Mouse (Mus musculus) erythroblast, adult 5-6 weeks (primary cell): ENCODE measurements around the gene Irf5. TPM values are rescaled to one million over a fixed set of nuclear protein-coding genes. Genes with fewer than 3 reads are reported as not detected.
"Not testable (repeated sequence)": the region's sequence is repeated elsewhere in the genome, so short reads cannot be mapped to it uniquely, and the experiment has no call there.

Experiments
- ATAC-seq: replicated peaks from 2 replicates; pipeline ENCODE4 v1.8.0; 2016; ENCODE audit warnings: moderate number of reproducible peaks, mild to moderate bottlenecking, moderate TSS enrichment, inconsistent platforms; ENCODE audit not compliant: poor library complexity, low FRiP score, severe bottlenecking
- total RNA-seq, 2 experiments: library from RNA; stranded (forward) in 1 of 2; stranded (reverse) in 1 of 2; fragments of 150-400 nt in 1 of 2; fragments of 200-764, 138-1000 nt in 1 of 2; gene quantifications; 2 replicates each; pipeline versions ENCODE4 v1.2.3 to v1.2.4; 2015 to 2017; ENCODE audit warnings: low replicate concordance in 2 of 2

The Irf5 gene
- total RNA-seq, 2 experiments from 2014 or later = 6.6 to 11.9 TPM

DNA sequence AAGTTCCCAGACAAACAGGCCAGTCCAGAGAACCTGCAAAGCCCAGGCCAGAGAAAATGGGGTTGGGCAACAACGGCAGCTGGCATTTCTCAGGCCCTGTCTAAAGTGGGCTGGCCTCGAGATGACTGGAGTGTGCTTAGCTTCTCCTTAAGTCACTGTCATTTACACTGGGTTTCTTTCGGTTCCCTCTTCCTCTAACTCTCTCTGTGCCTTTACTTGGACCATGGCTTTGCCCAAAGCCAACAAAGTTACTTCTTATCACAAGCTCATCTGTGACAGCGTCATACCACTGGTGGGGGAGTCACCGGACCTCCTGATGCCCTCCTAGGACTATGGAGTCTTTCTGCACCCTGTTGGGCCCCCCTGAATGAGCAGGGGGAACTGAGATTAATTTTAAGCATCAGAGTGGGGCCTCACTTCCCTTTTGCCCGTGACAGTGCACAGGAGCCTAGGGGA, 2.4 kb upstream of the Irf5 start:
- no peak for ATAC-seq

DNA sequence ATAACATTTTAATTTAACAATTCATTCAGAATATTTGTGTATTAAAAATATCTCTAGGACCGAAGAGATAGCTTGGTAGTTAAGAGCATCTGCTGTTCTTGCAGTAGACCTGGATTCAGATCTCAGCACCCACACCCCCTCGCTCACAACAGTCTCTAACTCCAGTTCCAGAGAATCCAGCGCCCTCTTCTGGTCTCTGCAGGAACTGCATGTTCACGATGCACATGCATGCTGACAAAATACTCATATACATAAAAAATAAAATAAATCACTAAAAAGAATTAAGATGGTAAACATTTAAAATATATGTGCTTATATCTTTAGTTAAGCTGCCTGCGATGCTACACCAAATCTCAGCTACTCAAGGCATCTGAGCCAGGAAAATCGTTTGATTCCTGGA, 1.2 kb upstream of the Irf5 start:
- ATAC-seq = no peak

DNA sequence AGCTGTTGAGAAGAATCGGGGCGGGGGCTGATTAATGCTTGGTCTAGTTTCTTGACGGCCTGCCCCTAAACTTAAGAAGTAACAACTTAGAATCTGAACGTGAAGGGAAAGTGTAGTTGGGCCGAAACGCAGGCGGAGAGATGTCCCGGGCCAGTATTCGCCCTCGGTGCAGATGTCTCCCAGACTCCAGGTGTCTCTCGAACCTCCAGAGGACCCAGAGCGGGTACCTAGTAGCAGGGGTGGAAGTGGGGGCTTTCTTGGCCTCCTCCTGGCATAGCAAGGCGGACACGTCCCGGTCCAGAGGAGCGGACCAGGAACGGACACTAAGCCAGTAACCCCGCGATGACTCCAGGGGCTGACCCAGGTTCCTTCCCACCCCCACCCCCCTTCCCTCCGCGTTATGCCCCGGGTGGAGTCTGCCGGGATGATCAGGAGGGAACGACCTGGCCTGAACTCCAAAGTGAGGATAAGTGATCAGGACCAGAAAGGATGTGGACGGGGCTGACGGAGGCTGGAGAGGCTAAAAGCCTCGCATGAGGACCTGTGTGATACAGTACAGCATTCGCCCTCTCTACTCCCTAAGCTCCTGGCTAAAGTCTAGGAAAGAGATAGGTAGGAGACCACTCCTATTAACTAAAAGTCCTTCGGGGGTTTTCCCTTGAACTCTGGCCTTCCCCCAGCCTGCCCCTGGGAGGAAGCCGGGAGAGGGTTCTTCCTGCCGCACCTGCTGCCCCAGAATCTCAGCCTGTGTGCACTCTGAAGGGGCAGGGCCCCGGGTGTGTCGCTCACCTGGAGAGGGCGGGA, 1.1 kb downstream of the Irf5 start:
- no peak for ATAC-seq

DNA sequence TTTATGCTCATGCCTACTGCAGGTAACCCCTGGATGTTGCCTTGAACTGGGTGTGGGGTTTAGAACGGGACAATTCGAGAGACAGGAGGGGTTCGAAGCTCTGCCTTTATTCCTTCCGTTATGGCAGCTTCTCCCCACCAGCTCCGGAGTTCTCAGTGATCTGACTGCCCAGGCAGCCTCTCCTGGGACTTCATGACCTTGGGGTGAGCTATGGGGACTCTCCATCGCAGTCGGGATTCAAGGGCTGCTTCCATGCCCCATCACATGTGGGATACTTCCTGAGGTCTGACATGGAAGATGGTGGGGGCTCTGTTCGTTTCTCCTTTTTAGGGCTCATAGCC, 1.7 kb downstream of the Irf5 start:
- ATAC-seq = no peak

DNA sequence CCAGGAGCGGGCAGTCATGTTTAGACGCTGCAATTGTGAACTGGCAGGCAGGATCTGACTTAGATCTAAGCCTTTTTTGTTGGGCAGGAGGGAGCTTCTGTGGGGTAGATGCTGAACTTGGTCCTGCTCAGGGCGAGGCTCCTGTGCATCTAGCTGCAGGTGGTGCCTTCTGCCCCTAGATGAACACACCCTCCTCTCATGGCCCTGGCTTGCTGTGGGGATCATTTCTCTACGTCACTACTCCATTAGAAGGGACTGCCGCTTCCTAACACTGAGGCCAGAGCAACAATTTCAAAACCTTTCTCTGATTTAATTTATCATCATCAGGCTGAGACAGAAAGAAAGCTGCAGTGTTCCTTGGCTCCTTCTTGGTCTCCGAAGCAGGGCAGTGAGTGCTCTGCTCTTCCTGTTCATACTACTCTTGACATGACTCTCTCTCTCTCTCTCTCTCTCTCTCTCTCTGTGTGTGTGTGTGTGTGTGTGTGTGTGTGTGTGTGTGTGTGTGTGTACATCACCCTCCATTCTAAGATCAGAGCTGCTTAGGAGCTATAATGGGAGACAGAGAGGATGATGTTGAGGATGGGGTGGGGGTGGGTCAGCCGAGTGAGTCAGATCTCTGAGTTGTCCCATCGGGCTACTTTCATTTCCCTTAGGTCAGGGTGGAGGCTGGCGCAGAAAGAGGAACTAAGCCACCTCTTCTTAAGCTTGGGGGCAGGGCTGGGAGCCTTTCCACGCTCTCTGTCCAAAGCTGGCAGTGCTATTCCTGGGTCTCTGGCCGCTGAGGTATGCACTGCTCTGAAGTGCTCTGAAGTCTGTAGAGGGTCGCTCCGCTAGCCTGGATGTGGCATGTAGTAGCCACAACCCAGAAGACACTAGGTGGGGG, 2.4 kb downstream of the Irf5 start:
- no peak for ATAC-seq

DNA sequence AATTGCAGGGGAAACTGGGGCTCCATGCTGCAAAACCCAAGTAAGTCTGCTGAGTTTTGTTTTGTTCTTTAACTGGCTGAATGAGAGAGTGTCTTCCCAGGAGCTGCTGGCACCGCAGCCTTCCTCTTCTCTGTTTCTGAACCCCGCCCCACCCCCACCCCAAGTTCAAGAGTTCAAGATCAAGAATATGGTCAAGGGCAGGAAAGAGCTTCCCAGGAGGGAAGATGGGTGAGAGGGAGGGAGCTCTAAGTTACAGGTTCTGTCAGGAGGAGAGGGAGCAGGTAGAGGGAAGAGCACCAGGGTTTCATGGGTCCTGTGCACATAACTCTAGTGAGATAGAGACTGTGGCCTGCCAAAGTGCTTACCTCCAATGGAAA, 3.0 kb downstream of the Irf5 start:
- ATAC-seq = no peak

DNA sequence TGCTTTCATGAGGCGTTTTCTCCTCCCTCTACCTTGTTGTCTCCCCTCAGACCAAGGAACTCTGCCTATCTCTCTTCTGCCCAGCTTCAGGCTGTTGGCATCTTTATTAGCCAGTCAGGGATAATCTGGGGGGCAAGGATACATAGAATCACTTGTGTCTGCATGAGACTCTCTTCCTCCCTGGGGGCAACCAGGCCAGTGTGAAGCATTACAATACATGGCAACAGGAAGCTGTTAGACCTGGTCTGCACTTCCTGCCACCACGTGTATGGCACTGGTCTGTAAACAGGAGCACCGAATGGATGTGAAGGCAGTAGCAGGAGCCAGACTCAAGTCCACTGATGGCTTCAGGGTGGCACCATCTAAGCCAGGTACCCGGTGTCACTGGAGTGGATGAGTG, 3.6 kb downstream of the Irf5 start:
- ATAC-seq = no peak

DNA sequence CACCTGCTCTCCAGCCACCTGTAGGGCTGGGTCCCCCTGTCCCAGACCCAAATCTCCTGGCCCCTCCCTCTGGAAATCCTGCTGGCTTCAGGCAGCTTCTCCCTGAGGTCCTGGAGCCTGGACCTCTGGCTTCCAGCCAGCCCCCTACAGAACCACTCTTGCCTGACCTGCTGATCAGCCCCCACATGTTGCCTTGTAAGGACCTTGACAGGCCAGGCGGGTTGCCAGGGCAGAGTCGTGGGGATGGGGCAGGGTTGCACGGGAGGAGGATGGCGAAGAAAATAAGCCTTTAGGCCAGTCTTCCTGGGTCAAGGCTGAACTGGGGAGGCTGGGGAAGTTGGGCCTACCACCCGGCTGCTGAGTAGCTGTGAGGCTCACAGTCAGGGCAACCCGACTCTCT, 8.9 kb downstream of the Irf5 start:
- ATAC-seq = no peak; the same call in 1 of the 2 replicates

DNA sequence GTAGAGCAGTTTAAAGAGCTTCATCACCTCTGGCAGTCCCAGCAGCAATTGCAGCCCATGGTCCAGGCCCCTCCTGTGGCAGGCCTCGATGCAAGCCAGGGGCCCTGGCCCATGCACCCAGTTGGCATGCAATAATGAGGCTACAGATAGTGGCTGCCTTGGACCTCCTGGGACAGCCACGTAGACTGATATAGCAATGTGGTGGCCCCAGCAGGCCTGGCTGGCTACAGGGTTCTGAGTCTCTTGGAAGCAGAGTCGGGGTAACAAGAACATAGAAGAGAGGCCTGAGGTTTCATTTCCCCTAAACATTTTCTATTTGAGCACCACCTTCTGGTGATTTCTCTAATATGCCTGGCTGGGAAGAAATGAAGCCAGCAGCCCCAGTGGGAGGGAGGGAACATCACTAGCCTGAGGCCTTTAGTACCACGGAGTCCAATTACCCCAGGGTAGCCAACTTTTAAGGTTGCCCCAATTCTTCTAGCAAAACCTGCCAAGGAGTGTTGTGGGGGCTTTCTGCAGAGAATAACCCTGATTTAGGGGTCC, 10.3 kb downstream of the Irf5 start:
- no peak for ATAC-seq

DNA sequence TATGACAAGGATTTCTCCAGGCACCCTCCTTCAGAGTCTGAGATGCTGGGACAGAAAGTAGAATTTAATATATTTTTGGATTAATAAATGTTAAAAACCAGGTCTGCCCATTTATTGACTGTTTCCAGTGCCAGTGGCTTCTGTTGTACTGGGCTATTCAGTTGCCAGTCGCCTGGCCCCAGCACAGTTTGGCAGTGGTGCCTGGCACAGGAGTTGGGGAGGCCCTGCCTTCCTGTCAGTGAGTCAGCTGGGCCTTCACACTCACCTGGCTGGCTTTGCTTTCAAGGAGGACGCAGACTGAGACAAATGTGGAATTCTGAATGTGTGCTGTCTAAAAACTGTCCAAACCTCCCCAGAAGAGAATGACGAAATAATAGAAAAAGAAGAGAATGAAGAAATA, 10.8 kb downstream of the Irf5 start:
- ATAC-seq = no peak

DNA sequence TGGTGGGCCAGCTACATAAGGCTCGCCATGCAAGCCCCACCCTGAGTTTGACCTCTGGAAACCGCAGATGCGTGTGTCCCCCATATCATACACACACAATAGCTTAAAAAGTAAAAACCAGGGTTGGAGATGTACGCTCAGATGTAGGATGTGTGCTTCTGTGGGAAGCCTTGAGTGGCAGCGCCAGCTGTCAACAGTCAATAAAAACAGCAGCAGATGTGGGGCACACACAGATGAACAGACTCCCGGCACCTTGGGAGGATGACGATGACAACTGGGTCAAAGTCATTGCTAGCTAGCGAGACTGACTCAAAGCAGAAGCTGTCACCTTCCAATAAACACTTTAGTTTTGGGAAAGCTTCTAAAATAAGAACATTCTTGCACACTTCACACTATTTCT, 13.1 kb downstream of the Irf5 start:
- ATAC-seq = no peak

DNA sequence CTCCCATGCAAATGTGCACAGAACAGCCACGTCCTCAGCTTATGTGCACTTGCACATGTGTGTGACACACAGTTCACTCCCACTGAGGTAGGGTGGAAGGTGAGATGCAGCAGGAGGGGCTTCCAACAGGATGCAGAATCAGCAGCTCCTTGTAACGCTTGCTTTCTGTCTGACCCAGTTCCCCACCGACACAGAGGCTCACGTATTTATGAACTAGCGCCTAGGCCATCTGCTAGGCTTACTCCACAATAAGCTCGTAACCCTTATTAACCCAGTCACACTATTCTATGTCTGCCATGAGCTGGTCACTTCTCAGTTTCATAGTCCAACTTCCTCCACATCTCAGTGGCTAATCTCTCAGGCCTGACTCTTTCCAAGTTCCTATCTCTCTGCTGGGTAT, 13.8 kb downstream of the Irf5 start:
- ATAC-seq = no peak

DNA sequence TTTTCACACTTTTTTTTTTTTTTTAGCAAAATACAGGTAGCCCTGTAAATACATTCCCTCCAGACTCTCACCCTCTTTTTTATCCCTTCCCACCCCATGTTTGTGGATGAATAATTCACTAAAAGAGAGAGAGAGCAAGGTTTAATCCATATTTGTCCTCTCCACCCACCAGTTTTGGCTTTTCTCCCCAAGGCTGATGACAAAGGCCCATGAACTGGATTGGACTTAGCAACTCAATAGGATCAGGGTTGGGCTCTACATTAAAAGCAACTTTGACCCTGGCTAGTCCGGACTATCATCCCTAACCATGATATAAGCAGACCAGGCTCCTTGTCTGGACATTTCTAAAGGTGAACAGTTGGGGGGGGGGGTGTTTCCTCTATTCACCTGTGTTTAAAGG, 14.5 kb downstream of the Irf5 start:
- no peak for ATAC-seq

DNA sequence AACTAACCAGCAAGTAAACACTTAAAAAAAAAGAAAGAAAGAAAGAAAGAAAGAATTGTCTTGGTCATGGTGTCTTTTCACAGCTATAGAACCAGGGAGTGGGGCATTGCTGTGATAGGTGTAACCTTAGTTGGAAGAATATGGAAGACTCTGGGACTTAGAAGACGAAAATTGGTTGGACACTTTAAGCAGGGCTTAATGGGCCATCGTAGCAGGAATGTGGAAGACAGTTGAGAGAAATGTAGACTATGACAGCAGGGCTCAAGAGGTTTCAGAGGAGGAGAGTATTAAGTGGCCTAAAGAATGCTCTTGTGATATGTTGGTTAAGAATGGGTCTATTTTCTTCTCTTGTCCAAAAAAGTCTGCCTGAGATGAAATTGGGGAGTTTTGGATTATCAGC, 19.2 kb downstream of the Irf5 start:
- no peak for ATAC-seq

DNA sequence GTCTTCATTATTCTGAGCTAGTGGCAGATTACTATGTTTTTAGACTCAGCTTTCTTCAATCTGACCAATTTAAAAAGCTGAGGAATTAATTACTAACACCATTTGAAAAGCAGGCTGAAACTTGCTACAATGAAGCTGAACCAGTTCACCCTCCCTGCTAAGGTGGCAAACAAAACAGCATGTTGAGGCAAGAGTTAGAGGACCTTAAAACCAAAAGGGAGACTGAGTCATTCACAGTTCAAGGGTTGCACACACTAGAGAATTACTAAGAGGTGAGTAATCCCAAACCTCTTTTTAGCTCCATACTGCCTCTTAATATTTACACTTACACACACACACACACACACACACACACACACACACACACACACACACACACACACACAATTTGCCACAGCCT, 21.2 kb downstream of the Irf5 start:
- no peak for ATAC-seq

DNA sequence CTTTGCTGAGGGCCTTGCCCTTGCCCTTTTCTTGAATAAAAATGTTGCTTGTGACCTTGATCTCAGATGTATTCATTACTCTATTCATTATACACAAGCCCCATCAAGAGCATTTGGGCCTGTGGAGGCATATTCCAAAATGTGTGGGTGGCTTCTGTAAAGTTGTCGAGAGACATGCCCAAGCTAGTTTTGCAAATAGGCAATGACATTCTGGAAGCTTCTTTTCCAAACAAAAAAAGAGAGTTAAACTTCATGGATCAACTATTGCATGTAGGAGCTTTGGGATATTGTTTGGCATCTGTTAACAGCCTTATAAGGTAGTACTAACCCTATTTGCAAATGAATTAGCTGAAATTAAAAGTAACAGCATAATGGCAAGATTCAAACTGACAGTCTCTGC, 21.7 kb downstream of the Irf5 start:
- ATAC-seq = no peak

DNA sequence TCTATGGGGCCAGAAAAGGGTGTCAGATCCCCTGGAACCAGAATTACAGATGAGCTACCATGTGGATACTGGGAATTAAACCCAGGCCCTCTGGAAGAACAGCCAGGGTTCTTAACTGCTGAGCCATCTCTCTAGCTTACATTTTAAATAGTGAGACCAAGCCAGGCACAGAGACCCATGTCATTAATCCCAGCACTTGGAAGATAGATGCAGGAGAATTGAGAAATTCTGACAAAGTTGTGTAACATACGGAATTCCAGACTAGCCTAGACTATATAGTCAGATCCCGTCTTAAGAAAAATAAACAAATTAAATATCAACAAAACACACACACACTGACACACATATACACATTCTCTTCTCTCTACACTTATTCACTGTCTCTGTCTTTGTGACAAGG, 26.1 kb downstream of the Irf5 start:
- ATAC-seq = no peak

DNA sequence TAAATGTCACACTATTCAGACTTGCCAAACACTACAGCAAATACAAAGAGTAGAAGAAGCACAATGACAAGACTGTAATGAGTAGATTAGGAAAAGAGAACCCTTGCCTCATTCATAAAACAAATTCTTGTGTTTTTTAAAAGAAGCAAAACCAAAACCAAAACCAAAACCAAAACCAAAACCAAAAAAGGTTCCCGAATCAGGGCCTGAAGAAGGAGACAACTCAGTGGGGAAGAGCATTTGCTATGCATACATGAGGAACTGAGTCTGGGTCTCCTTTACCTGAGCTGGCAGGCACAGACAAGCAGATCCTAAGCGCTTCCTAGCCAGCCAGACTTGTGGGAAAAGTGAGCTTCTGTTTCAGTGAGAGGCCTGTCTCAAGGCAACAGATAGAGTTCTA, 30.7 kb downstream of the Irf5 start:
- no peak for ATAC-seq

DNA sequence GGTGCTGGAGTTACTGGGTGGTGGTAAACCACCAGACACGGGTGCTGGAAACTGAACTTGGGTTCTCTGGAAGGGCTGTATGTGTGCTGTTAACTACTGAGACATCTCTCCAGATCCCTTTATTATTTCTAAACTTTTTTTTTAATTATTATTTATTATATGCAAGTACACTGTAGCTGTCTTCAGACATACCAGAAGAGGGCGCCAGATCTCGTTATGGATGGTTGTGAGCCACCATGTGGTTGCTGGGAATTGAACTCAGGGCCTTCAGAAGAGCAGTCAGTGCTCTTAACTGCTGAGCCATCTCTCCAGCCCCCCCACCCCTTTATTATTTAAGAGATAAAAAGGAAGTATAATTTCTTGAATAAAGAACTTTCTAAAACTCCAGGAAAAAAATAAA, 50.0 kb downstream of the Irf5 start:
- ATAC-seq = not testable (repeated sequence)

DNA sequence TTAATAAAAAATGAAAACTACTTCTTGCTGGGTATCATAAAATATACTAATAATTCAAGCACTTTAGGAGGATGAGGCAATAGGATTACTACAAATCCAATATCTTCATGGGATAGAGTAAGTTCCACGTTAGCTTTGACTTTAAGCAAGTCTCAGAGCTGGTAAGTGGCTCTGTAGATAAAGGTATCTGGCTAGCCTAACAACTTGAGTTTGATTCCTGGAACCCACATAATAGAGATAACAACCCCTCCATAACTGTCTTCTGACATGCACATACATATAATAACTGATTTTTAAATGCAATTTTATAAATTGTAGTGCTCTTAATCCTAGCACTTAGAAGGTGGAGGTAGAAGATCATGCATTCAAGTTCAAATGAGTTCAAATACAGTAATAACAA, 54.3 kb downstream of the Irf5 start:
- ATAC-seq = no peak

DNA sequence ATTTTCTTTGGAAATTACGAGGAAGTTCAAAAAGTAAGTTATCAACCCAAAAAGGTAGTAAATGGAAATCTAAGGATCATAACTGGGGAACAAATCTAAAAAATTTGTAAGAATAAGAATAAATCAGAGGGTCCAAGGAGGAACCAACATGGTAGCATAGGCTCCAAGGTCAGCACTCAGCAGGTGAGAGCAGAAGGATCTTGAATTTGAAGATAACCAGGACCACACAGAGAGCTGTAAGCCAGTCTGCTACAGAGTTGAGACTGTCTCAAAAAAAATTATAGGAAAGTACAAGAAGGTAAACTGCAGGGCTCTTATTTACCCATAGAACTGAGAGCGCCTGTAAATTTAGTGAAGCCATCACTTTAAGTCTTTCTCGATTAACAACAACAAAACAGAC, 54.8 kb downstream of the Irf5 start:
- no peak for ATAC-seq
